Mouse (Mus musculus): ENCODE measurements around the gene Acot3. TPM values are rescaled to one million over a fixed set of nuclear protein-coding genes. Genes with fewer than 3 reads are reported as not detected.
"Not testable (repeated sequence)": the region's sequence is repeated elsewhere in the genome, so short reads cannot be mapped to it uniquely, and the experiment has no call there.

Gene Acot3
- polyA plus RNA-seq, 2 experiments from 2014 or later, result not detected

DNA sequence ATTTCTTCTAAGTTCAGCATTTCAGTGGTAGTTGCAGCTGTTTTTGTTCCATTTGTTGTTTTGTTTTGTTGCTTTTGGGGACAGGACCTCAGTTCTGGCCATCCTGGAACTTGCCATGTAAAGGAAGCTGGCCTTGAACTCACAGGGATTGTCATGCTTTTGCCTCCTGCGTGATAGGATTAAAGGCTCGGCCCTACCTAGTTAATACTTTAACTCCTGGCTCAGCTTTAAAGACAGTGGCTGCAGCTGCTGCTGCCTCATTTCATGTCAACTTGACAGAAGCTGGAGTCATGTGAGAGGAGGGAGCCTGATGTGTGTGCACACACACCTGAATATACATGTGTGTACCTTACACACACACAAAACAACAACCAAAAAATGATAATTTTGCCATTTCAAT, 7.9 kb upstream of the Acot3 start:
- no peak for ATAC-seq

DNA sequence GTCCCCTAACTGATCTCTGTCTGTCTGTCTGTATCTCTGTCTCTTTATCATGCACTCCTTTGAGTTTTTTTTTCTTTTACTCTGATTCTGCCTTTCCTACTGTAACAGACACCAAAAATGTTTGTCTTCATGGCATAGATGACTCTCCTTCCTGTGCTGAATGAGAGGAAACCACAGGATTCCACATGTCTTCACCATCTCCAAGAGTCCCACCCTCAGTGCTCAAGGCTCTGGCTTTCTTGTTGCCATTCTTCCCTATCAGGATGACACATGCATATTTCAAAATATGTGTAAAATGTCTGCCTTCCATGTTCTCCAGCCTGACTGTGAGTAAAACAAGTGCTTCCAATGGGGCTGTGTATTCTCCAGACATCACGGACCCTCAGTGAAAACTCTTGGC, 5.0 kb upstream of the Acot3 start:
- ATAC-seq, result no peak

- not testable (repeated sequence) for ATAC-seq
Observed at GRCm38 (mm10) chr12:84050744-84051143, 1.2 kb upstream of the Acot3 start.

DNA sequence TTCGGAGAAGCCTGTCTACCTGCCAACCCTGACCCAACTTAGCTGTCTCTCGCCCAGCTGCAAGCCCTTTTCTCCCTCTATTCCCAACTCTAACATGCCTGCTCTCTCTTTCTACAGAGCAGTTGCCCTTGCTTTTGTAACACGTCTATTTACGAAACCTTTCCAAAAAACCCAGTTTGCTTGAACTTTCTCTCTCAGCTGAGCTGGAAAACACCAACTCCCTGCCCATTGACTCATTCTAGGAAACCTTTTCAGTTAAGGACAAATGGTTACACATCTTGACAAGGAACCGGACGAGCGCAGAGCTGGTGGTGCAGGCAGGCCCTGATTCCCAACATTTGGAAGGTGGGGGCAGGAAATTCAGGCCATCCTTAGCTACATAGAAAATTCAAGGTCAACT, 665 bp downstream of the Acot3 start:
- ATAC-seq, result no peak

- no peak for ATAC-seq
Observed at GRCm38 (mm10) chr12:84053173-84053572, 1.2 kb downstream of the Acot3 start.

DNA sequence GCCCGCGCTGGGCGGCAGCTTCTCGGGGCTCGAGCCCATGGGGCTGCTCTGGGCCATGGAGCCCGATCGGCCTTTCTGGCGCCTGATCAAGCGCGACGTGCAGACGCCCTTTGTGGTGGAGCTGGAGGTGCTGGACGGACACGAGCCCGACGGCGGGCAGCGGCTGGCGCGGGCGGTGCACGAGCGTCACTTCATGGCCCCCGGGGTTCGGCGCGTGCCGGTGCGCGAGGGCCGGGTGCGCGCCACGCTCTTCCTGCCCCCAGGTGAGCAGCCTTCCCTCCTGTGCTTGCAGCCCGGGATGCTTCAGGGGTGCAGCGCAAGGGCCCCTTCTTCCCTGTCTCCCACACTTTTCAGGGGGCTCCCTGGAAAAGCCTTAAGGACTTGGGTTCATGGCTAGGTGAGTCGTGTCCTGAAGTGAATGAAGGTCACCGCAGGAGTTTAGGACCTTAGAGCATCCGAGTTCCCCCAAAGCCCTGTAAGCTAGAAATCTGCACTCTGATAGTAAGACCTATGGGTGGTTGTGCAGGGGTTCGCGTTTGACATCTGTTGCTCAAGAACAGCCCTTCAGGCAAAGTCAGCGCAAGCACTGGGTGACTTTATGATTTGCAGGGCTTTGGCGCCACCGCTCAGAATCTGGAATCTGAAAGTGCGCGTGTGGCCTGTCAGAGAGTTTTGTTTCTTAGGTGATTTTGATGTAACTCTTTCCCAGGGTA, 1.9 kb downstream of the Acot3 start:
- ATAC-seq, result no peak

DNA sequence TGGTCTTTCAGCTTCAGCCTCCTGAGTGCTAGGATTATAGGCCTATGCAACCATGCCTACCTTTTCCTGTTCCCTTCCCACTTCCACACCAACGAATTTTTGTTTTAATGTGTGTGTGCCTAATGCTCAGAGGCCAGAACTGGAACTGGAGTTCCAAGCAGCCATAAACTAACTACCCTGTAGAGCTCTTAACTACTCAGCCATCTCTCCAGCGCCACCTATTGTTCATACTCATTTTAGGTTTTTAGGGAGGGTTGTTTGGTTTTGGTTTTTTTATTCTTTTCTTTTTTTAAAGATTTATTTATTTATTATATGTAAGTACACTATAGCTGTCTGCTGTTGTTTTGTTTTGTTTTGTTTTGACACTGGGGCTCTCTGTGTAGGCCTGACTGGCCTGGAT, 9.0 kb downstream of the Acot3 start:
- peak; percentile 45 for ATAC-seq

DNA sequence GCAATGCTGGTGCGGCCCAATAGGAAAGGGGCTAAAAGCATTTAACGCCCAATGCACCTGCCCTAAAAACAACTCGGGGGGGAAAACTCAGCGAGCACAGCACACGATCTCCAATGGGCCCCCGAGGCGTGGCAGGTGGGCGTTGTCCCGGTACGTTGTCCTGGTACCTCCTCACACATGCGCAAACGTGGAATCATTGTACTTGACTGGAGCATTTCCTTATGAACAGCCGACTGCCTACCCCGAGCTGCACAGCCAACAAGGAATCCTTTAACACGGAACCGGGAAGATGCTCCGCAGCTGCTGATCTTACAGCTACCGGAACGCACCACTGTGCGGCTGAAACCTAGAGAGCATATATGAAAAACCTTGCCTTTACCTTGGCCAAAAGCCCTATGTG, 10.4 kb downstream of the Acot3 start:
- ATAC-seq, result no peak

DNA sequence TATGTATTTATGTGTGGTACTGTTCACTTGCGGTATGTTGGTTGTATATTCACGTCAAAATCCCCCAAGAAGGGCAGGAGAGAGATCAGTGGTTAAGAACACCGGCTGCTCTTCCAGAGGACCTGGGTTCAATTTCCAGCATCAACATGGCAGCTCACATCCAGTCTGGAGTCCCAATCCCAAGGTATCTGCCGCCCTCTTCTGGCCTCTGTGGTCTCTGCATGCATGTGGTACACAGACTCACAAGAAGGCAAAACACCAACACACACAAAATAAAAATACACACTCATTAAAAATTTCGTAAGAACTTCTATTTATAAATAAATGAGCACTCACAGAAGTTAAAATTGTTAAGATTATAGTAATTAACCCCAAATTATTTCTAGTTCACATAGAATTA, 11.3 kb downstream of the Acot3 start:
- no peak for ATAC-seq

DNA sequence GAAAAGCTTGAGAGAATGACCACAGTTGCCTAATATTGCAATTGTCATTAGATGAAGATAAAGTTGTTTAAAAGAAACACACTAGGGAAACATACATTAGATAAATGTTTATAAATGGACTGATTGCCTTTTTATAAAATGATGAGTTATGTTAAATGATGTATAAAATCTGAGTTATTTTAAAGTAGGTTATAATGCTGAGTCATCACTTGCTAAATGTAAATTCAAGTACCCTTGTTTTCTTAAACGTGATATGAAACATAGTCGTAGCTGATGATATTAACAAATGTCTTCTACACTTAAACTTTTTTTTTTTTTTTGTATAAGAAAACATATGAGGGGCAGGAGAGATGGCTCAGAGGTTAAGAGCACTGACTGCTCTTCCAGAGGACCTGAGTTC, 11.9 kb downstream of the Acot3 start:
- no peak for ATAC-seq

GRCm38 (mm10) chr12:84064621-84065020, 12.7 kb downstream of the Acot3 start:
- no peak for ATAC-seq

DNA sequence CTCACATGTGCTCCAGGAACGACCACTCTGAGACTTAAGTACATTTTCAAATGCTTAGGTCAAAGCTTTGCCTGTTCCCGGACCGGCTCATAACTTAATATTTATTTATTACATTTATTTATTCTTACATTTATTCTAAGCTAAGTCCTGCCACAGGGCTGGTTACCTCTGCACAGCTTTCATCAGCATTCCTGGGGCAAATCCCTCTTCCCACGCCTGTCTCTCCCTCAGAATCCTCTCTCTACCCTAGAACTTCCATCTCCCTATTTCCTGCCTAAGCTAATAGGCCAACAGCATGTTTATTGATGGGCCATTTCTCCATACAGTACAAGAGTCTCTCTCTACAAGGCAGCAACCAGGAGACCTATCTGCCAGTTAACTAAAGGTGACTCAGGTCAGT, 15.8 kb downstream of the Acot3 start:
- ATAC-seq, result no peak

DNA sequence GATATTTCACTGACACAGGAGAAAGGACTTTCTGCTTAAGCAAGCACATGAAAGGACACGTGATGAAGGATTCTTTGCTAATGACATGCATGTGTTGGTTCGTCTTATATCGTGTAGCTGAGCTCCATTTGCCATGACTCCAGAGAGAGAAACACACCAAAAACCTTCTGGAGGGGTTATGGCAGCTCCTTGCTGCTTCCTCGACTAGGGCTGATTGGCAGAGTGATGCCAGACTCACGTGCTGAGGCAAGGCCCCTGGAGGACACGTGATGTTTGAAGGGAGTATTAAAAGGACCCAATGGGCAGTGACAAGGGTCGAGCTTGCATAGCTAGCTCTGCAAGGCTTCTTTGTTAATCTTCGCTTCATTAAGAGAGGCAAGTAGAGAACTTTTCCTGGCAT, 16.4 kb downstream of the Acot3 start:
- no peak for ATAC-seq

DNA sequence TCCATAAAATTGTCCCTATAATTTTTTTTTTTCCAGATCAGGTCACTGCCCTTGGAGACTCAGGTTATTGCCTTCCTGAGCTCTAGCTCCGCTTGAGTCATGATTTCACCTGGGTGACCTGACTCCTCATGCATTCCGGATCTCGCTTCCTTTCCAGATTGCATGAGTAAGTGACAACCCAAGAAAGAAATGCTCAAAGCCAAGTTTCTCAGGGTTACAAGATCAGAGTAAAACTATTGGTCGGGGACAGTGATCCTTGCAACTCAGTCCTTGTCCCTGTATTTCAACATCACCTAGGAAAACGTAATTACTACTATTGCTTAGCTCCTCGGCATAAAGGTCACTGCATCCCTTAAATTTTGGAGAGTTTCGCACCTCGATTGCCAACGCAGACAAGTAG, 17.0 kb downstream of the Acot3 start, which contains the start of gene Acot5:
Gene Acot5 (plus strand): TSS at position 340 of the 400 bp plus-strand sequence.
- ATAC-seq, result no peak

GRCm38 (mm10) chr12:84069582-84069981, 17.6 kb downstream of the Acot3 start:
- ATAC-seq, result not testable (repeated sequence)

DNA sequence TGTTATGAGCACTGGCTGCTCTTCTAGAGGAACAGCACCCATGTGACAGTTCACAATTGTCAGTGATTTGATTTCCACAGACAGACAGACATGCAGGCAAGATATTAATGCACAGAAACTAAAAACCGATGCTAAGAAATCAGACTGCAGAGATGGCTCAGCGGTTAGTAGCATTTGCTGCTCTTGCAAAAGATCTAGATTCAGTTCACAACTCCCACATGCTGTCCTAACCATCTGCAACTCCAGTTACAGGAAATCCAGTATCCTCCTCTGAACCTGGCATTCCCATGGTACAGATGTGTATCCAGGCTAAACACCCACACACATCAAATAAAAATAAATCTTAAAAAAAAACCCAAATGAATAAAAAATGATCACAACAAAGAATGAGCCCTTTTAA, 19.8 kb downstream of the Acot3 start:
- ATAC-seq, result no peak

DNA sequence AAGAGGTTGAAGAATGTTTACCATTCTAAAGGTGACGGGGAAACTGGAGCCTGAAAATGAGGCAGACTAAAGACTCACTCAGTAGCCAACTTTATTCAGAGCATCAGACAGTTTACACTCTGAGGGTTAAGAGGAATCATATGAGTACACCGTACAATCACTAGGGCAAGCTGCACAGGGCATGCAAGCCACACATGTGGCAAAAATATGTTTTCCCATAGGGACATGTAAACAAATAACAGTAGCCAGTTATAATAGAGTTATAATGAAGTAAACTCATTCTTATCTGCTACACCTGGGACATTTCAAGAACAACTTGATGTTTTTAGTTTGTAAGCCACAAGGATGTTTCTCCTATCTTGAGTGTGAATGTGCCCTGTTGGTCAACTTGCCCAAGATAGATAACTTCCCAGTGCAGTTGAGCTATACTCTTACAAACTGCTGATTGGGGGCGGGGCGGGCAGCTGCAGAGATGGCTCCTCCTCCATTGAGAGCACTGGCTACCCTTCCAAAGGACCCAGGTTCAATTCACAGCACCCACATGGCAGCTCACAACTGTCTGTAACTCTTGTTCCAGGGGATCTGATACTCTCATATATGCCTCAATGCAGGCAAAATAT, 25.5 kb downstream of the Acot3 start:
- ATAC-seq, result no peak

- ATAC-seq, result no peak
Observed at GRCm38 (mm10) chr12:84083842-84084241, 31.9 kb downstream of the Acot3 start.

- no peak for ATAC-seq
Observed at GRCm38 (mm10) chr12:84084581-84084980, 32.6 kb downstream of the Acot3 start.

GRCm38 (mm10) chr12:84094666-84095065, 42.7 kb downstream of the Acot3 start:
- ATAC-seq, result not testable (repeated sequence)

GRCm38 (mm10) chr12:84099605-84100004, 47.7 kb downstream of the Acot3 start:
- no peak for ATAC-seq

DNA sequence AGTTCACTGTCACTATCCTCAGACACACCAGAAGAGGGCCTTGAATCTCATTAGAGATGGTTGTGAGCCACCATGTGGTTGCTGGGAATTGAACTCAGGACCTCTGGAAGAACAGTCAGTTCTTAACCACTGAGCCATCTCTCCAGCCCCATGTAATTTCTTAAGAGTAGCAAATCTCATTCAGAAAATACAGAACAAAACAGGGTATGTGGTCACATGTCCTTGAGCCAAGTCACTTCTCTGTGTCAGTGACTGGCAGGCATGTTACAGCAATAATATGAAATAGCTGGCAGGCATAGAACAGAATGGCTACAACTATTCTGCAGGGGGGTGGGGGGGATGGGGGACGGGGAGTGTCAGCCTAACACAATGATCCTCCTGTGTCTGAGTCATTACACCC, 48.1 kb downstream of the Acot3 start:
- ATAC-seq, result no peak

DNA sequence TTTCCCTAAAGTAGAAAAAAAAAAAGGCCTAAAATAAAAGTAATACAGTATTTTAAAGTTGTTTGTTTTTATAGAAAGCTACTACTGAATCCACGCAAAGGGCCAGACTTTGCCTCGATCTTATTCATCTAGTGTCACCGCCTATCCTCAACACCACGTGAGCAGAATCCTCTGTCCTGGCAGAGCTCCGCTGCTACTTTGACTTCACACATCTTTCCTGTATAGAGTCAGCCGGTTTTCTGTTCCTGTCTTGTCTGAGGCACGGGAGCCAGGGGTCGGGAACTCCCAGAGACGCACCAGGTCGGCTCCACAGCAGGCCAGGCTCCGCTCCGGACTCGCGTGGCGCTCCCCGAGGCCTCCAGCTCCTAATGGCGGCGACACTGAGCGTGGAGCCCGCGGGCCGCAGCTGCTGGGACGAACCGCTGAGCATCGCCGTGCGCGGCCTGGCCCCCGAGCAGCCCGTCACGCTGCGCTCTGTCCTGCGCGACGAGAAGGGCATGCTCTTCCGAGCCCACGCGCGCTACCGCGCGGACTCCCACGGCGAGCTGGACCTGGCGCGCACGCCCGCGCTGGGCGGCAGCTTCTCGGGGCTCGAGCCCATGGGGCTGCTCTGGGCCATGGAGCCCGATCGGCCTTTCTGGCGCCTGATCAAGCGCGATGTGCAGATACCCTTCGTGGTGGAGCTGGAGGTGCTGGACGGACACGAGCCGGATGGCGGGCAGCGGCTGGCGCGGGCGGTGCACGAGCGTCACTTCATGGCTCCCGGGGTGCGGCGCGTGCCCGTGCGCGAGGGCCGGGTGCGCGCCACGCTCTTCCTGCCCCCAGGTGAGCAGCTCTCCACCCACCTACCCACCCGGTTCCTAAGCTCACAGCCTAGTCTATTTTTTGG, 48.9 kb downstream of the Acot3 start, which contains the start of gene Acot6:
Gene Acot6 (plus strand): TSS at position 51 of the 889 bp plus-strand sequence.
- ATAC-seq, result peak; percentile 85

DNA sequence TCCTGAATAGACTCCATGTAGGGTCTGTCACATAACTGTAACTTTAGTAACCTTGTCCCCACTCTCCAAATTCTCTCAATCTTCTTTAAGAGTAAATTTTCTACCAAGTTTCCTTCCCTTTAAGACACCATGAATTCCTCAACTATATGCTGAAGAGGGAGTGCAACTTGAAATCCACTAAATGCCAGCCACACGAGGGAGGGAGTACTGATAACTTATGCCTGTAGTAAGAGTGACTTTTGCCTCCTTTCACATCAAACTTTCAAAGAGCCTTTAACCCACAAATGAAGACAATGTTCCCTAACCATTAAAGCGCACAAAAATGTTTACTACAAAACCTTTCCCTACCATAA, 49.5 kb downstream of the Acot3 start:
- ATAC-seq, result no peak
